Mouse (Mus musculus): ENCODE data around the gene Eri2. TPM values are rescaled to one million over a fixed set of nuclear protein-coding genes. Genes with fewer than 3 reads are reported as not detected.

The Eri2 gene
- total RNA-seq (2015) (17.0 and 18.0 TPM in 2 replicates), total RNA-seq (2017) (7.6 and 10.2 TPM in 2 replicates)

DNA sequence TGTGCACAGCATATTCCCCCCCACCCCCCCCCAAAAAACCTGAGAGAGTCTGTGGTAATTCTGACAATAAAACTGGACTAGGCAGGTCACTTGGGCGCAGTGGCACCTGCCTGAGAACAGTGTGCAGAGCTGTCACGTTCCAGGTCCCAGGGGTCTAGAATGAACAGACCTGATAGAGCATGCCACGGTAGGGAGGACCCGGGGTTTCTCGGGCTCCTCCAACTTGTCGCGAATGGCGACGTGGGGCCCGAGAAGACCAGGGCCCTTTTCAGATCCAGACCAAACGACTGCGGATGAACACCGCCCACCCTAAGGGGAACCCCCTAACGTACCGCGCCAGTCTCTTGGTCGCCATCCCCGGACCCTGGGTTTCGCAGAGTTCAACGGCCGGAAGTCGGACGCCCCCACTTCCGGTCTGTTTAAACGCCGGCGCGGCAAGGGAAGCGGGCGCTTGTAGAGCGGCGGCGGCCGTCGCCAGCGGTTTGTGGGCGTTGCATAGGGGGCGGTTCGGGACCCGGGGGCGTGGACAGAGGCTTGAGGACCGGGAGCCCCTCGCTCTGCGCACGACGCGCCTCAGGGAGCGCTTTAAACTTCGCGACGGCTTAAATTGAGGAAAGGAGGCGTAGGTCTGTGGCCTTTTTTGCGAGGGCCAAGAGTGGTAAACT, at the start of gene Eri2, which contains the start of gene Rexo5:
Gene Eri2 (minus strand): TSS at position 473 of the 665 bp plus-strand sequence.
Gene Rexo5 (plus strand): TSS at position 421 of the 665 bp plus-strand sequence.
- ATAC-seq (ENCODE audit: poor library complexity, severe bottlenecking), result peak; percentile 97

DNA sequence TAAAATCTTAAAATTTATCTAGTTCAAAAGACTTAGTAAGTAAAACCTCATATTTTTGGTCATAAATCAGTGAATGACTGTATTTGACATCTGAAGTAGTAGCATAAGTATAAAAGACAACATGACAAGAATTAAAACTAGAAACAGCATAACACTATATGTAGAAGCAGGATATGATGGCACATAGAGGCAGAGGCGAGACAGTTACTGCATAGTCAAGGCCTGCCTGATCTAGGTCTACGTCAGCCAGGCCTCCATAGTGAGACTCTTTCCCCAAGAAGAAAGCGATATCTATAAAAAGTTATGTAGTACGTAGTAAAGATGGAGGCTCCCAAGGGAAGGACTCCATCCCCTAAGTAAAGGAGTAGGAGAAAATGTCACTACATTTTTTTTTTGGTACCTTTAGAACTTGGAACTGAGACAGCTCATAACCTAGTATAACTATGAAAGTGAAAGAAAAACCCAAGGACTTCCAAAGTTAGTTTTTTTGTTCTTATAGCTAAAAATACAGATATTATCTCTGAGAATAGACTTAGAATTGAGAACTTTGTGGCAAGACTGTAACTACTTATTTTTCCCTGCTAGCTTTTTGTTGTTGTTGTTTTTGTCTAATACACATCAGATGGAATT, 48.1 kb upstream of the Eri2 start:
- no peak for ATAC-seq (ENCODE audit: poor library complexity, severe bottlenecking)

GRCm38 (mm10) chr7:119835996-119836777, 42.3 kb upstream of the Eri2 start:
- peak; percentile 83 for ATAC-seq (ENCODE audit: poor library complexity, severe bottlenecking)

- no peak for ATAC-seq (ENCODE audit: poor library complexity, severe bottlenecking)
Measured at GRCm38 (mm10) chr7:119835371-119835770, 41.5 kb upstream of the Eri2 start.

DNA sequence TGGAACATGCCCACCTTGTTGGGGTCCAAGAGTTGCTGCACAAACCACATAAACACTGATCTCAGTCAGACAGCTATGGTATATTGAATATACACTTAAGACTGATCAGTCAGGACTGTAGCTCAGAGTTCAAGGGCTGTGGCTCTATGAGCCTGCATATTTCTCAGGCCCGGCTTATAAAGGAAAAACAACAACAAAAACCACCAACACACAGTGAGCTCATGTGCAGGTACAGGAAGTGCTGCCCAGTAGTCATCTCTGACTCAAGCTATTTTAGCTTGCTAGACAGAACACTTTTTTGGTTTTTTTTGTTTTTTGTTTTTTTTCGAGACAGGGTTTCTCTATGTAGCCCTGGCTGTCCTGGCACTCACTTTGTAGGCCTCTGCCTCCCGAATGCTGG, 14.9 kb upstream of the Eri2 start:
- no peak for ATAC-seq (ENCODE audit: poor library complexity, severe bottlenecking)

DNA sequence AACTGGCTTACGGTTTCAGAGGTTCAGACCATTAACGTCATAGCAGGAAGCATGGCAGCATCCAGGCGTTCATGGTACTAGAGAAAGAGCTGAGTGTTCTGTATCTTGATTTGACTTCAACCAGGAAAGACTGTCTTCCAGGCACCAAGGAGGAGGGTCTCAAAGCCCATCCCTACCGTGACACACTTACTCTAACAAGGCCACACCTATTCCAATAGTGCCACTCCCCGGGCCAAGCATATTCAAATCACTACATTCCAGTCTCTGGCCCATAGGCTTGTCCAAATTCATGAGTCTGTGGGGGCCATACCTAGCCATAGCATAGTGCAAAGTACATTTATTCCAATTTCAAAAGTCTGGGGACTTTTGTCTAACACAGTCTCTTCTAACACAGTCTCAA, 13.5 kb upstream of the Eri2 start:
- no peak for ATAC-seq (ENCODE audit: poor library complexity, severe bottlenecking)

- ATAC-seq (ENCODE audit: poor library complexity, severe bottlenecking), result no peak
Measured at GRCm38 (mm10) chr7:119800991-119801390, 7.1 kb upstream of the Eri2 start.

DNA sequence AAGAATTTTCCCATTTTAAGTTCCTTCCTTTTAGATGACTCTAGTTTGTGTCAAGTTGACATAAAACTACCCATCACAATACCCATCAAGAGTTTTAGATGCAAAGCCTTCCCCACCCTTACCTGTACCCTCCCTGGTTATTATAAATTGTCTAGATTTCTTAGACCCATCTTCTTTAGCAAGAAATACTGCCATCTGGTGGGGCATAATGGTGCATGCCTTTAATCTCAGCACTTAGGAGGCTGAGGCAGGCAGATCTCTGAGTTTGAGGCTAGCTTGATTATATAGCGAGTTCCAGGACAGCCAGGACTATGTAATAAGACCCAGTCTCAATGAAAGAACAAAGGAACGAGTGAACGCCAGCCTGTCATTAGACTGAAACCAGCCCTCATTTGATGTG, 6.6 kb upstream of the Eri2 start:
- peak; percentile 76 for ATAC-seq (ENCODE audit: poor library complexity, severe bottlenecking)

GRCm38 (mm10) chr7:119795311-119795710, 1.5 kb upstream of the Eri2 start:
- ATAC-seq (ENCODE audit: poor library complexity, severe bottlenecking), result no peak

DNA sequence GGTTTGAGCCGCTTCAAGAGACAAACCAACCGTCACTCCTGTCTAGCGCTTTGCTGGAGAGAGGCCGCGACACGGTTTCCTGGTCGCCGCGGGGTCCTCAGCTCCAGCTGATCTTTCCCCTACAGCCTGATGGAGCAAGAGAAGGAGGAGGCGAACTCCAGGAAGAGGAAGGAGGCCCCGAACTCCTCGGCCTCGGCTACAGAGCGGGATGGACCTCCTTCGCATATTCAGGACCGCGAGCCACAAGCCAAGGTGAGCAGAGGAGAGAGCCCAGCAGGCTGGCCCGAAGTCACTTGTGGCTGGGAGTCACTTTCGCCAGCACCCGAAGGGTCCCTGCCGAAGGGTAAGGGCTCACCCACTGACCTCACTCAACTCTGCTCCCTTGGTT, 387 bp upstream of the Eri2 start:
- ATAC-seq (ENCODE audit: poor library complexity, severe bottlenecking), result peak; percentile 68

- ATAC-seq (ENCODE audit: poor library complexity, severe bottlenecking), result no peak
Measured at GRCm38 (mm10) chr7:119789024-119789423, 4.8 kb downstream of the Eri2 start.

GRCm38 (mm10) chr7:119784908-119785307, 8.9 kb downstream of the Eri2 start:
- peak; percentile 27; the same call in 1 of the 2 replicates for ATAC-seq (ENCODE audit: poor library complexity, severe bottlenecking)

GRCm38 (mm10) chr7:119783453-119783852, 10.4 kb downstream of the Eri2 start:
- ATAC-seq (ENCODE audit: poor library complexity, severe bottlenecking), result no peak

- no peak for ATAC-seq (ENCODE audit: poor library complexity, severe bottlenecking)
Measured at GRCm38 (mm10) chr7:119769895-119770294, 24.0 kb downstream of the Eri2 start.

GRCm38 (mm10) chr7:119766996-119767395, 26.9 kb downstream of the Eri2 start:
- no peak for ATAC-seq (ENCODE audit: poor library complexity, severe bottlenecking)

DNA sequence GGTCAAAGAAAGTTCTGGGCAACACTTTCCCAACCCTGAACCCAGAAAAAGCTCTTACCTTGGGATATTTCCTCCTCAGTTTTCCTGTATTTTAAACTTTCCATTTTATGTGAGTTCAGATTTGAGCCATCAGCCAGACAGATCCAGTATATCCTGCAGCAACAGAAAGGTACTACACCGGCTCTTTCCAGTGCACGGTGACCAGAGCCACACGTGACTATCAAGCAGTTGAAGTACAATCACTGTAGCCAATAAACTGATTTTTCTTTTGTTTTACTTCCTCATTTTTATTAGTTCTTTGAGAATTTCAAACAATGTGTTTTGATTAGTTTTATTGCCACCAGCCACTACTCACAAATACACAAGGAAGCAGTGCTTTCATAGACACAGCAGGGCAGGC, 29.5 kb downstream of the Eri2 start:
- ATAC-seq (ENCODE audit: poor library complexity, severe bottlenecking), result no peak

DNA sequence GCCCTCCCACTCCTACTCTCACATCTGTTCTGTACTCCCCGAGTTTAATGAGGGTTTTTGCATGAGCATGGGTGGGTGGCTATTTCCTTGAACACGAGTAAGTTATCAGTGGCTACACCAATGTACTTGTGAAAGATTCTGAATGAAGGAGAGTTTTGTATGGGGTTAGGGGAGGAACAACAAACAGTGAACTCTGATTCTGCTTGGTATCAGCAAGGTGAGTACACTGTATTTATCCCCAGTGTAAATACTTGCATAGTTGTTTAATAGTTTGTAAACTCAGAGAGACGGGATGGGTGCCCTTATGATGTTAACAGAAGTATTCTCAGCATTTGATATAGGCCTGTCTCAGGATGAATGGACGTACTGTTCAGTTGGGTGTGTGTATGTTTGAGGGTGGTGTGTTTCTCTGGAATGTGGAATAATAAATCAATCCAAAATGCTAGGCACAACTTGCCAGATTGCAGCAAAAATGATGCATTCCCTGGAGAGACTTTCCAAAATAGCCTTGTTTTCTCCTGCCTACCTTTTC, 31.6 kb downstream of the Eri2 start:
- ATAC-seq (ENCODE audit: poor library complexity, severe bottlenecking), result no peak

GRCm38 (mm10) chr7:119760527-119760951, 33.3 kb downstream of the Eri2 start, which contains the start of gene Acsm3:
TSS of gene Acsm3 (plus strand) at chr7:119760923.
- no peak for ATAC-seq (ENCODE audit: poor library complexity, severe bottlenecking)

DNA sequence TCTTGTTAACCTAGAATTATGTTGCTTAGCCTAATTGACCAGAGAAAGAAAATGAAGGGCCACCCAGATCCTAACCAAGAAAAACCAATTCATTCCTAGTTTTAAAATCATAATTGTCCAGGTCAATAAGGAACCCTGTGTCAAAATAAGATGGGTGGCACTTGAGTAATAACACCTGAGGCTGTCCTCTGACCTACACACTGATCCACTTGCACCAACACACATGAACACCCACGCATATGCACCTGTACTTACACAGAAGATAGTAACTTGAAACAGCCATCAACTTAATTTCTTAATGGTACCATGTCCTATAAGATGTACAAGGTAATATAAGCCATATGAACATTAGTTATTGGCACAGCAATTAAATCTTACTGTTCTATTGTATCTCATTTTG, 40.2 kb downstream of the Eri2 start:
- no peak for ATAC-seq (ENCODE audit: poor library complexity, severe bottlenecking)

DNA sequence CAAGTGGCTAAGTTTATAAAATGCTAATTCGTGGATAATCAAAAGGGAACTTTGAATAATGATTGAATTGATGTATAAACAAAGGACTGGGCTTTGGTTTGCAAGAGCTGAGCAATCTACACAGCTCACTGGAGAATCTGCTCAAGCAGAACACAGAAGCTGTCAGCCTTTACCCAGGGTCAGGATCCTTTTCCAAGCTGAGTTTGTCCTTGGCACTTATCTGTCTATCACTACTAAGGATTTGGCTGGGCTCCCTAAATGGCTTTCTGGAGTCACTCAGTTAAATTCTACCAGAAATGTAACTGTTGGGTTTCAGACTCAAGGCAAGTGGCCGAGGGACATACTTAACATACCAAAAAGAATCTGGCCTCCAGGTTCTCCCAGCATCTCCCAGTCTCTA, 43.9 kb downstream of the Eri2 start:
- no peak for ATAC-seq (ENCODE audit: poor library complexity, severe bottlenecking)

GRCm38 (mm10) chr7:119748761-119749160, 45.1 kb downstream of the Eri2 start:
- no peak for ATAC-seq (ENCODE audit: poor library complexity, severe bottlenecking)
